Mouse (Mus musculus) megakaryocyte-erythroid progenitor cell, adult 5-6 weeks (primary cell): ENCODE data around the gene Wdr24. TPM values are rescaled to one million over a fixed set of nuclear protein-coding genes. Genes with fewer than 3 reads are reported as not detected.

Source experiments
- ATAC-seq: replicated peaks from 2 replicates; pipeline ENCODE4 v1.8.0; 2016; ENCODE audit warnings: mild to moderate bottlenecking, inconsistent platforms; ENCODE audit not compliant: severe bottlenecking, poor library complexity, low FRiP score, low TSS enrichment
- total RNA-seq, 2 experiments: library from RNA; stranded (forward) in 1 of 2; stranded (reverse) in 1 of 2; fragments of 200-1000, 215-1000 nt in 1 of 2; fragments of >200 nt in 1 of 2; fragmentation: Nextera tagmentation in 1 of 2; gene quantifications; 2 replicates each; pipeline ENCODE4 v1.2.3; 2014 to 2017

Gene Wdr24
- total RNA-seq, 2 experiments from 2014 or later, result 15.5 to 16.6 TPM

GRCm38 (mm10) chr17:25873405-25874147 lies 50.1 kb downstream of the Wdr24 start:
- ATAC-seq, result no peak

- ATAC-seq, result no peak
Observed at GRCm38 (mm10) chr17:25874148-25874720, 50.8 kb downstream of the Wdr24 start.

DNA sequence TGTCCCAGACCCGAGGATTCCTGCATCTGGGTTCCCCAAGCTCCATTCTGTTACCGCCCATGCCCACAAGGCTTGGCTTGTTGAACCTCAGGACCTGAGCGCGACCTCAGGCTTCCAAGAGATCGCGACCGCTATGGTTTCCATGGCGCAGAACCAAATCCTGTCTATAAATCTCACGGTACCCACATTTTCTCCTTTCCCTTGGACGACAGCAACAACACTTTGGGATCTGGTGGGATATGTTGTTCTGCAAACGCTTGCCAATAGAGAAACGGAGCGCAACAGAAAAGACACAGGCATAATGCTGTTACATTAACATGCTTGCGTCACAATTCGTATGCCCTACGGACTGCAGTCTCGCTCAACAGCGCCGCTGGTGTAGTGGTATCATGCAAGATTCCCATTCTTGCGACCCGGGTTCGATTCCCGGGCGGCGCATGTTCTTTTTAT lies 51.3 kb downstream of the Wdr24 start, which contains the start of gene Mettl26:
Mettl26 (plus strand) TSS at position 354 of the 450 bp plus-strand sequence.
- peak; percentile 69 for ATAC-seq

GRCm38 (mm10) chr17:25875171-25876136 lies 52.0 kb downstream of the Wdr24 start:
- ATAC-seq, result peak; percentile 79

DNA sequence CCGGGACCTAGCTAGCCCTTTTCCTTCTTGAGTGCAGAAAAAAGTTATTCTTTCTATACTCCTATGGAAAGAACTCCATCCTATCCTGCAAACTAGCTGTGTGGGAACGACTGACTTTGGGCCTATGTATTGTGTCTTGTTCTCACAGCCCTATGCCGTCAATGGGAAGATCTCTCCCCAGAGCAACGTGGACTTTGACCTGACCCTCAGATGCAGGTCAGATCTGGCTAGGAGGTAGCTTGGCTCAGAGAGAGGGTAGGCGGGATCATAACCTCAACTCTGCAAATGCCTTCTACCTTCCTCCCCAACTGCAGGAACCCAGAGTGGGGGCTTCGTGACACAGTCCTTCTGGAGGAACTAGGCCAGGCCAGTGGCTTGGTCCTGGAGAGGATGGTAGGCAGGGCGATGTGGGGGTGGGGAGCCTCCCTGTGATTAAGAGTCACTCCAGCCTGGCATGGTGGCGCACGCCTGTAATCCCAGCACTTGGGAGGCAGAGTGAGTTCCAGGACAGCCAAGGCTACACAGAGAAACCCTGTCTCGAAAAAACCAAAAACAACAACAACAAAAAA lies 53.0 kb downstream of the Wdr24 start:
- no peak for ATAC-seq

DNA sequence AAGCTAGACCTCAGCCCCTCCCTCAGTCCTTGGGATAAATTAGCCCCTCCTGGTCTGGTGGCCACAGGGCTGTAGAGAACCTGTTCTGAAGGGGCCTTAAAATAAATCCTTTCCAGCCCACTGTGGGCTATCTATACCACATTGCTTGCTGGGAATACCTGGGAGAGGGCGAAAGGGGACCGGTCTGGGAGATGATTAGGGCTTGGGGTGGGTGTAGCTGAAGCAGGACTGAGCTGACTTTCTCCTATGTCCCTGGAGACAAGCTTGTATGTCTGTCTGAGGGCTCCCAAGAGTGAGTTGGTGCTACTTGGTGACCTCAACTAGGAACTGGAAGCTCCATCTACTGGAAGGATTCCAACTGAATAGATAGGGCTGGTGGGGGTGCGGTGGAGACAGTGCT lies 53.6 kb downstream of the Wdr24 start:
- ATAC-seq, result no peak

- ATAC-seq, result no peak
Observed at GRCm38 (mm10) chr17:25877741-25878610, 54.5 kb downstream of the Wdr24 start.

Other genes with a start within 250 kb of the Wdr24 start
- gene Lmf1, start 244.5 kb upstream of the Wdr24 start, total RNA-seq (2014; fragmentation: Nextera tagmentation), result 17.6 and 24.2 TPM in 2 replicates
- gene Lmf1, start 244.5 kb upstream of the Wdr24 start, total RNA-seq (2017), result 3.2 and 4.8 TPM in 2 replicates
- gene Gng13, start 106.5 kb upstream of the Wdr24 start, total RNA-seq (2014; fragmentation: Nextera tagmentation), result not detected in 2 replicates
- gene Gng13, start 106.5 kb upstream of the Wdr24 start, total RNA-seq (2017), result not detected in 2 replicates
- 59.0 and 65.4 TPM in 2 replicates for gene Chtf18, start 96.2 kb upstream of the Wdr24 start, total RNA-seq (2014; fragmentation: Nextera tagmentation)
- 39.0 and 53.3 TPM in 2 replicates for gene Chtf18, start 96.2 kb upstream of the Wdr24 start, total RNA-seq (2017)
- gene Rpusd1, start 96.0 kb upstream of the Wdr24 start, total RNA-seq (2014; fragmentation: Nextera tagmentation), result 14.9 and 17.8 TPM in 2 replicates
- gene Rpusd1, start 96.0 kb upstream of the Wdr24 start, total RNA-seq (2017), result 1.8 and 2.1 TPM in 2 replicates
- gene Mslnl, start 87.6 kb upstream of the Wdr24 start, total RNA-seq (2014; fragmentation: Nextera tagmentation), result not detected in 2 replicates
- gene Mslnl, start 87.6 kb upstream of the Wdr24 start, total RNA-seq (2017), result not detected in 2 replicates
- not detected in 2 replicates for gene Msln, start 69.2 kb upstream of the Wdr24 start, total RNA-seq (2014; fragmentation: Nextera tagmentation)
- gene Msln, start 69.2 kb upstream of the Wdr24 start, total RNA-seq (2017), result not detected in 2 replicates
- 20.4 and 29.9 TPM in 2 replicates for gene Narfl, start 49.9 kb upstream of the Wdr24 start, total RNA-seq (2014; fragmentation: Nextera tagmentation)
- gene Narfl, start 49.9 kb upstream of the Wdr24 start, total RNA-seq (2017), result 10.3 and 23.8 TPM in 2 replicates
- 10.7 and 18.1 TPM in 2 replicates for gene Haghl, start 38.0 kb upstream of the Wdr24 start, total RNA-seq (2014; fragmentation: Nextera tagmentation)
- gene Haghl, start 38.0 kb upstream of the Wdr24 start, total RNA-seq (2017), result 11.8 and 15.7 TPM in 2 replicates
- 1.2 TPM in 1 of 2 replicates, not detected in the other for gene Ccdc78, start 37.0 kb upstream of the Wdr24 start, total RNA-seq (2014; fragmentation: Nextera tagmentation)
- gene Ccdc78, start 37.0 kb upstream of the Wdr24 start, total RNA-seq (2017), result 0.15 TPM in 1 of 2 replicates, not detected in the other
- 62.4 and 172 TPM in 2 replicates for gene Fam173a, start 30.7 kb upstream of the Wdr24 start, total RNA-seq (2014; fragmentation: Nextera tagmentation)
- 11.1 and 21.4 TPM in 2 replicates for gene Fam173a, start 30.7 kb upstream of the Wdr24 start, total RNA-seq (2017)
- 19.1 TPM in 1 of 2 replicates, not detected in the other for gene AC134908.4, start 28.0 kb upstream of the Wdr24 start, total RNA-seq (2014; fragmentation: Nextera tagmentation)
- not detected in 2 replicates for gene AC134908.4, start 28.0 kb upstream of the Wdr24 start, total RNA-seq (2017)
- gene Metrn, start 26.5 kb upstream of the Wdr24 start, total RNA-seq (2014; fragmentation: Nextera tagmentation), result 20.6 and 22.9 TPM in 2 replicates
- gene Metrn, start 26.5 kb upstream of the Wdr24 start, total RNA-seq (2017), result 11.3 and 15.5 TPM in 2 replicates
- 0.26 TPM in 1 of 2 replicates, not detected in the other for gene Fbxl16, start 14.5 kb upstream of the Wdr24 start, total RNA-seq (2014; fragmentation: Nextera tagmentation)
- gene Fbxl16, start 14.5 kb upstream of the Wdr24 start, total RNA-seq (2017), result not detected in 2 replicates
- 20.1 and 31.7 TPM in 2 replicates for gene Jmjd8, start 5.2 kb downstream of the Wdr24 start, total RNA-seq (2014; fragmentation: Nextera tagmentation)
- 19.5 and 21.5 TPM in 2 replicates for gene Jmjd8, start 5.2 kb downstream of the Wdr24 start, total RNA-seq (2017)
- gene Stub1, start 9.8 kb downstream of the Wdr24 start, total RNA-seq (2014; fragmentation: Nextera tagmentation), result 89.4 and 112 TPM in 2 replicates
- gene Stub1, start 9.8 kb downstream of the Wdr24 start, total RNA-seq (2017), result 77.6 and 77.7 TPM in 2 replicates
- 0.50 and 2.0 TPM in 2 replicates for gene Rhbdl1, start 13.7 kb downstream of the Wdr24 start, total RNA-seq (2014; fragmentation: Nextera tagmentation)
- gene Rhbdl1, start 13.7 kb downstream of the Wdr24 start, total RNA-seq (2017), result 0.30 and 0.47 TPM in 2 replicates
- gene Gm20683, start 18.1 kb downstream of the Wdr24 start, total RNA-seq (2014; fragmentation: Nextera tagmentation), result 1.7 and 6.4 TPM in 2 replicates
- not detected in 2 replicates for gene Gm20683, start 18.1 kb downstream of the Wdr24 start, total RNA-seq (2017)
- gene Rhot2, start 21.2 kb downstream of the Wdr24 start, total RNA-seq (2014; fragmentation: Nextera tagmentation), result 51.2 and 54.8 TPM in 2 replicates
- gene Rhot2, start 21.2 kb downstream of the Wdr24 start, total RNA-seq (2017), result 21.3 and 27.4 TPM in 2 replicates
- 43.3 and 47.4 TPM in 2 replicates for gene Wdr90, start 37.9 kb downstream of the Wdr24 start, total RNA-seq (2014; fragmentation: Nextera tagmentation)
- gene Wdr90, start 37.9 kb downstream of the Wdr24 start, total RNA-seq (2017), result 4.6 and 10.0 TPM in 2 replicates
- 87.4 and 109 TPM in 2 replicates for gene Mcrip2, start 45.1 kb downstream of the Wdr24 start, total RNA-seq (2014; fragmentation: Nextera tagmentation)
- gene Mcrip2, start 45.1 kb downstream of the Wdr24 start, total RNA-seq (2017), result 35.6 and 40.8 TPM in 2 replicates
- gene Mettl26, start 51.4 kb downstream of the Wdr24 start, total RNA-seq (2014; fragmentation: Nextera tagmentation), result 26.3 and 37.6 TPM in 2 replicates
- 9.3 and 19.8 TPM in 2 replicates for gene Mettl26, start 51.4 kb downstream of the Wdr24 start, total RNA-seq (2017)
- gene Wfikkn1, start 57.2 kb downstream of the Wdr24 start, total RNA-seq (2014; fragmentation: Nextera tagmentation), result 0.87 TPM in 1 of 2 replicates, not detected in the other
- gene Wfikkn1, start 57.2 kb downstream of the Wdr24 start, total RNA-seq (2017), result 0.19 and 1.4 TPM in 2 replicates
- gene Rab40c, start 96.1 kb downstream of the Wdr24 start, total RNA-seq (2014; fragmentation: Nextera tagmentation), result 2.4 and 8.9 TPM in 2 replicates
- gene Rab40c, start 96.1 kb downstream of the Wdr24 start, total RNA-seq (2017), result 7.9 and 30.2 TPM in 2 replicates
- 211 and 231 TPM in 2 replicates for gene Pigq, start 121.3 kb downstream of the Wdr24 start, total RNA-seq (2014; fragmentation: Nextera tagmentation)
- gene Pigq, start 121.3 kb downstream of the Wdr24 start, total RNA-seq (2017), result 102 and 156 TPM in 2 replicates
- not detected in 2 replicates for gene Nhlrc4, start 121.3 kb downstream of the Wdr24 start, total RNA-seq (2014; fragmentation: Nextera tagmentation)
- not detected in 2 replicates for gene Nhlrc4, start 121.3 kb downstream of the Wdr24 start, total RNA-seq (2017)
- gene A930017K11Rik, start 128.9 kb downstream of the Wdr24 start, total RNA-seq (2014; fragmentation: Nextera tagmentation), result not detected in 2 replicates
- 0.05 TPM in 1 of 2 replicates, not detected in the other for gene A930017K11Rik, start 128.9 kb downstream of the Wdr24 start, total RNA-seq (2017)
- 14.8 and 18.4 TPM in 2 replicates for gene Capn15, start 162.2 kb downstream of the Wdr24 start, total RNA-seq (2014; fragmentation: Nextera tagmentation)
- gene Capn15, start 162.2 kb downstream of the Wdr24 start, total RNA-seq (2017), result 1.7 and 3.5 TPM in 2 replicates
- gene Rab11fip3, start 245.9 kb downstream of the Wdr24 start, total RNA-seq (2014; fragmentation: Nextera tagmentation), result 0.48 and 3.2 TPM in 2 replicates
- gene Rab11fip3, start 245.9 kb downstream of the Wdr24 start, total RNA-seq (2017), result 0.33 and 0.65 TPM in 2 replicates